Mouse (Mus musculus) hindbrain, embryonic 15.5 days (tissue): ENCODE data around the gene Fam228a. TPM values are rescaled to one million over a fixed set of nuclear protein-coding genes. Genes with fewer than 3 reads are reported as not detected.
"Not testable (repeated sequence)": the region's sequence is repeated elsewhere in the genome, so short reads cannot be mapped to it uniquely, and the experiment has no call there.

Experiments used
- ATAC-seq: fragments of 200-750 bp; cut with Nextera tagmentation; 2 replicates; pipeline ENCODE4 v1.8.0; 2017; ENCODE audit warnings: low read depth, moderate number of reproducible peaks, moderate TSS enrichment; ENCODE audit not compliant: low FRiP score
- H3K27ac ChIP-seq: fragments of 300-500 bp; sonication (generic); replicated peaks from 2 replicates; pipeline ENCODE4 v1.5.1; 2015; ENCODE audit warnings: mild to moderate bottlenecking, inconsistent platforms
- H3K27me3 ChIP-seq: fragments of 300-500 bp; sonication (generic); 2 replicates; pipeline ENCODE4 v1.6.1; 2015; ENCODE audit warnings: control low read depth, inconsistent platforms
- H3K36me3 ChIP-seq: fragments of 300-500 bp; sonication (generic); 2 replicates; pipeline ENCODE4 v1.6.1; 2015; ENCODE audit warnings: control low read depth, inconsistent platforms
- H3K4me1 ChIP-seq: fragments of 300-500 bp; sonication (generic); replicated peaks from 2 replicates; pipeline ENCODE4 v1.6.1; 2015; ENCODE audit warnings: control low read depth, inconsistent platforms
- H3K4me2 ChIP-seq: fragments of 300-500 bp; sonication (generic); 2 replicates; pipeline ENCODE4 v1.6.1; 2015; ENCODE audit warnings: moderate library complexity, mild to moderate bottlenecking, inconsistent platforms
- H3K4me3 ChIP-seq: fragments of 300-500 bp; sonication (generic); 2 replicates; pipeline ENCODE4 v1.5.1; 2015; ENCODE audit warnings: mild to moderate bottlenecking, inconsistent platforms
- H3K9ac ChIP-seq: fragments of 300-500 bp; sonication (generic); 2 replicates; pipeline ENCODE4 v1.6.1; 2015; ENCODE audit warnings: inconsistent platforms
- H3K9me3 ChIP-seq: fragments of 300-500 bp; sonication (generic); 2 replicates; pipeline ENCODE4 v1.6.1; 2016; ENCODE audit warnings: control low read depth, inconsistent platforms
- WGBS: fragments of 180-500 bp; shearing (Covaris S2); methylation state at CpG from one replicate; pipeline ENCODE4 v1.1.7; 2015; 5-methylcytosine and 5-hydroxymethylcytosine counted together
- polyA plus RNA-seq: library from polyadenylated mRNA; unstranded; fragments of >200 nt; fragmentation: Nextera tagmentation; extraction: Ambion mirVana; gene quantifications from 2 replicates; pipeline ENCODE4 v1.2.1, GENCODE M21; 2015

Fam228a gene
- polyA plus RNA-seq, 1 experiment from 2014 or later = 0.91 TPM

DNA sequence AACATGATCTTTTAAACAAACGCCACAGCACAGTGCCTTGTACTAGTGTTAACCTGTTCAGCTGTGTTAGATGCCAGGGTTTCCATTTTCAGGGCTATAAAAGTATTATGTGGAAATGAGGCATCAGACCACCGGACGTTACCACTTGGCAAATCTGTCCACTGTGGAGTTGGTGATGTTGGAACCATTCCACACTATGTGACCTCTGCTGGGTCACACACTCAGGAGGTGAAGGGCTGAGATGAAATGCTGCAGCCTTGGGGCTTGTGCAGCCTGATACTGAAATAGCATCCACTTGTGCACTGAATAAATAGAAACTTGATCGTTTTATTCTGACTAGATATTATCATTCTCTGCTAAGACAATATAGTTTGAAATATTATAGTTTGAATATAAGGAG, 24.9 kb downstream of the Fam228a start:
- H3K4me1 ChIP-seq = 0 out of 2 replicates have a peak, but pooled peaks cover 3% of the 10 kb centered on the region
- ATAC-seq = no peak

DNA sequence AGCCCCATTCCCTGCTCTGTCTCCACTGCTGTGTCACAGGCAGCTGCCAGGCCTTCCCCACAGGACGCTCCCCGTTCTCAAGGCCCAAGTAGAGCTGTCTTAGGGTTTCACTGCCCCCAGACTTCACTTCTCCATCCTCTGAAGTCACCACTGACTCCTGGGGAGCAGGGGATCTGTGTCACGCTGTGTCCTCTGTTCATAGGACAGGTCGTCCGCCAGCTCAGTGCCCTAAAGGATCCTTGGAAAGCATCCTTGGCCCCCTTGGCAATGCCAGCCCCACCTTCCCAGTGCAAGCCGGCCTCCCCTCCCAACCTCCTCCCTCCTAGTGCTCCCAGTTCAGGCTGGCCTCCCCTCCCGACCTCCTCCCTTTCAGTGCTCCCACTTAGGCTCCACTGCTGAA, 28.3 kb downstream of the Fam228a start:
- no peaks in the 10 kb centered on the region for H3K27me3 ChIP-seq
- WGBS = 86% methylated on average over 7 of the region's 7 CpGs
- peaks cover 31% of the 10 kb centered on the region; the same call in 1 of the 2 replicates for H3K36me3 ChIP-seq
- H3K4me3 ChIP-seq = no peak overlapping the region
- no peak overlapping the region for H3K4me2 ChIP-seq
- H3K9ac ChIP-seq = no peak overlapping the region
- H3K27ac ChIP-seq = no peak overlapping the region
- no peaks in the 10 kb centered on the region for H3K9me3 ChIP-seq
- H3K4me1 ChIP-seq = no peaks in the 10 kb centered on the region
- no peak for ATAC-seq

More for the DNA sequence above, 24.9 kb downstream of the Fam228a start:
- Histone ChIP-seq H3K27me3 (no peaks in the 10 kb centered on the region), H3K4me2 (no peak overlapping the region), H3K36me3 (peaks cover 26% of the 10 kb centered on the region; the same call in 1 of the 2 replicates), H3K27ac (no peak overlapping the region), H3K9ac (no peak overlapping the region), H3K9me3 (no peaks in the 10 kb centered on the region), H3K4me3 (no peak overlapping the region)
- WGBS = 80% methylated on average over 4 of the region's 4 CpGs

DNA sequence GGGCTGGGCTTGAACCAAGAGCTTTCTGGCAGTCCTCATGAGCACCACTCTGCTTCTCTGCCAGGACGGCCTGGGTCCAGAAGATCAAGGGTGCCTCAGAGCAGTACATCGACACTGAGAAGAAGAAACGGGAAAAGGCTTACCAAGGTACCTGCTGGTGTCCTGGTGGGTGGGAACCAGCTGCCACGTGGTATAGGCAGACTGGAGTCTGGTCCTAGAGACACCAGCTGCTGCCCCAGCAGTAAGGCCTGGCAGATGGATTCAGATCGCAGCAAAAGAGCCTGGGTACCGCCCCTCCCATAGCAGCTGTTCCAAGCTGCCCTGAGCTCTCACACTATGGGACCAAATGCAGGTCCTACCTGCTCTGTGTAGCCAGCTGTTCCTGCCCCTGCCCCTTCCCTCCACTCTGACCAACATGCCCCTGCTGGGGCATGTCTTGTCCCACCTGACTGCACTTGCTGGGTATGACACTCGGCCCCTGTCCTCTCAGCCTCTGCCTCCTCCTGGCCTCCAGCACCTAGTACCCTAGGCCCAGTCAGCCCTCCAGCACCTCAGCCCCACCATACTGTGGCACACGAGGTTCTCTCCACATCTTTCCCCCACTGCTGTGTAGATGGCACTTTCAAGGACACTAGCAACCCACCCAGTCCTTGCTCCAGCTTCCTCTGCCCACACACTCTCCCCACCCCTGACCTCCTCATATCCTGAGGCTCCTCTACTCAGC, 29.2 kb downstream of the Fam228a start:
- Histone ChIP-seq H3K9ac (no peak overlapping the region), H3K4me3 (no peak overlapping the region), H3K27me3 (no peaks in the 10 kb centered on the region), H3K27ac (no peak overlapping the region), H3K9me3 (no peaks in the 10 kb centered on the region), H3K4me1 (no peaks in the 10 kb centered on the region), H3K4me2 (no peak overlapping the region), H3K36me3 (peaks cover 31% of the 10 kb centered on the region; the same call in 1 of the 2 replicates)
- peak; percentile 69 for ATAC-seq
- 70% methylated on average over 8 of the region's 8 CpGs for WGBS

DNA sequence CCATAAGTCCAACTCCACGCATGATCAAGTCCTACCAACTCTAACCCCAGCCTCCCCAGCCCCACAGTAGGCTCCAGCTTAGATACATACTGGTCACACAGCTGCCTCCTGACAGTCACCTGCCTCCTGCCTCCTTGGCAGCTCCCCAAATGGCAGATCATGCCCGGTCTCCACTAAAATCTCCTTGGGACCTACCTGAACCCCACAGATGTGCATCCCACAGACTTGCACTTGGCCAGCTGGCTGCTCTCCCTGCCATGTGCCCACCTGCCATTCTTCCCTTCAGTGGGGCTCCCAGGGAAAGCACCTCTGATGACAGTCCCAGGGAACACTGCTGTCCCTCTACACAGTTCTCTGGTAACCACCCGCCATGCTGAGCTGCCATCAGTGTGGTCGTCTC, 29.9 kb downstream of the Fam228a start:
- no peaks in the 10 kb centered on the region for H3K27me3 ChIP-seq
- 83% methylated on average over 4 of the region's 4 CpGs for WGBS
- no peak overlapping the region for H3K4me3 ChIP-seq
- no peak overlapping the region for H3K27ac ChIP-seq
- H3K9me3 ChIP-seq = no peaks in the 10 kb centered on the region
- H3K4me1 ChIP-seq = no peaks in the 10 kb centered on the region
- H3K36me3 ChIP-seq = peaks cover 29% of the 10 kb centered on the region; the same call in 1 of the 2 replicates
- ATAC-seq = no peak
- no peak overlapping the region for H3K4me2 ChIP-seq
- H3K9ac ChIP-seq = no peak overlapping the region

DNA sequence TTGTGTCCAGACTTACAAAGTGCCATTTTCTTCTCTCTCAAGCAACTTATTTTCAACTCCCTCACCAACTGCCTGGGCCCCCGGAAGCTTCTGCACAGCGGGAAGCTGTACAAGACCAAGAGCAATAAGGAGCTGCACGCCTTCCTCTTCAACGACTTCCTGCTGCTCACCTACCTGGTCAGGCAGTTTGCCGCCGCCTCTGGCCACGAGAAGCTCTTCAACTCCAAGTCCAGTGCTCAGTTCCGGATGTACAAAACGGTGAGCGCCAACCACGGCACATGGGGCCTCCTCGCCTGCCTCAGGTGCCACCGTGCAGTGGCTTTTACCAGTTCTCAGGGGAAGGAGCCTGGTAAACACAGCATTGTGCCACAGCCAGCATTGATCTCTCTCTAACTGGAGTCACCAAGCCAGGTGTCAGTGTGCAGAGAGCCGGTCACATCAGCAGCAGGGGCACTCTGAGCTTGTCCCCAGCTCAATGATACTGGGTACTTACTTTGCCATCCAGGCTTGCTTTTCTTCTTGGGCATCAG, 30.7 kb downstream of the Fam228a start:
- no peak overlapping the region for H3K27ac ChIP-seq
- WGBS = 96% methylated on average over 14 of the region's 14 CpGs

DNA sequence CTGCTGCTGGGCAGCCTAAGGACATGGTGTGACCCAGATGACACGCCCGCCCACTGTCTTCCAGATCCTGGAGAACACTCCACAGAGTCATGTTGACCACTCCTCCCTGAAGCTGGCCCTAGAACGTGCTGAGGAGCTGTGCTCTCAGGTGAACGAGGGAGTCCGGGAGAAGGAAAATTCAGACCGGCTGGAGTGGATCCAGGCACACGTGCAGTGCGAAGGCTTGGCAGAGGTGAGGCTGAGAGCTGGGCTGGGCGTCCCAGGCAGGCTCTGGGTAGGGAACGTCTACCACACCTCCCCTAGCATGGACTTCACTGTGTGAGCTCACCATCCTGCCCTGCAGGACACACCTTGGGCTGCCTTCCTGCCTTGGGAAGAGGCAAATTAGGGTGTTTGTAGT, 31.3 kb downstream of the Fam228a start:
- 88% methylated on average over 10 of the region's 10 CpGs for WGBS
- Histone ChIP-seq H3K27me3 (no peaks in the 10 kb centered on the region), H3K36me3 (peaks cover 23% of the 10 kb centered on the region; the same call in 1 of the 2 replicates), H3K4me3 (no peak overlapping the region), H3K9me3 (no peaks in the 10 kb centered on the region), H3K4me1 (no peaks in the 10 kb centered on the region), H3K4me2 (no peak overlapping the region), H3K27ac (no peak overlapping the region), H3K9ac (no peak overlapping the region)
- ATAC-seq = no peak

More for the DNA sequence above, 30.7 kb downstream of the Fam228a start:
- Histone ChIP-seq H3K4me2 (no peak overlapping the region), H3K9me3 (no peaks in the 10 kb centered on the region), H3K9ac (no peak overlapping the region), H3K4me3 (no peak overlapping the region), H3K4me1 (no peaks in the 10 kb centered on the region), H3K27me3 (no peaks in the 10 kb centered on the region), H3K36me3 (peaks cover 24% of the 10 kb centered on the region; the same call in 1 of the 2 replicates)
- ATAC-seq = no peak

DNA sequence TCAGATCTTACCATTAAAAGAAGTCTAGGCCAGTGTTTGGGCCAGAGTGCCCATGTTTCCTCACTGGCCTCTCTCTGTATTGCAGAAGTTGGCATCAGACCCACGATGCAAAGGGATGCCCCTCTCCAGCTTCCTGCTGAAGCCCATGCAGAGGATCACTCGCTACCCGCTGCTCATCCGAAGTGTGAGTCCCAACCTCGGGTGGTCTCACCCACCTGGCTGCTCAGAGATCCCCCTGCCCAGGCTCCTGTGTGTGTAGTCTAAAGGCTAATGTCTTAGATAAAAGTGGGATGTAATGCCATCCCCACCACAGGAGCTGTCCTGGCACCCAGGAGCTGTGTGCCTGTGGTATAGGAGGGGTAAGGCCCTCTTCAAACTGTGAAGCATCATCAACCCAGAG, 32.1 kb downstream of the Fam228a start:
- Histone ChIP-seq H3K27me3 (no peaks in the 10 kb centered on the region), H3K9ac (no peak overlapping the region), H3K9me3 (no peaks in the 10 kb centered on the region), H3K4me2 (no peak overlapping the region), H3K4me1 (no peaks in the 10 kb centered on the region), H3K4me3 (no peak overlapping the region), H3K27ac (no peak overlapping the region), H3K36me3 (peaks cover 25% of the 10 kb centered on the region; the same call in 1 of the 2 replicates)
- no peak for ATAC-seq
- WGBS = 93% methylated on average over 5 of the region's 5 CpGs

DNA sequence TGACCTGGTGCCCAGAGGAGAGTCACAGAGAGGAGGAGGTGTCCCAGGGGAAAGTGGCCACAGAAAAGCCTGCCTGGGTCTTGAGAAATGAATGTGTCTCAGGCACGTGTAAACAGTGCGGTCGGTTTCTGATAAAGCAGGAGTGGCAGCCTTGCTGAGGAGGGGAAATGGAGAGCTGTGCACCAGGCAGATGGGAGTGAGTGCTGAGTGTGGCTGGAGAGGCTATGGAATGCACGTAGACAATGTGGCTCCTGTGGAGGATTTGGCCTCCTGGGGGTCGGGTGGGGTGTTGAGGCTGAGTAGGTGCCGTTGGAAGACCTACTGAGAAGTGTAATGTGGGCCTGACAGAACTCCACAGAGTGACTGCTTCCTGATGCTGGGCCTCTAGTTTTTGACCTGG, 32.6 kb downstream of the Fam228a start:
- not testable (repeated sequence) for ATAC-seq, H3K9me3 ChIP-seq, H3K4me3 ChIP-seq, H3K27me3 ChIP-seq, H3K27ac ChIP-seq, H3K4me2 ChIP-seq, H3K4me1 ChIP-seq, H3K9ac ChIP-seq
- WGBS = 74% methylated on average over 6 of the region's 6 CpGs
- H3K36me3 ChIP-seq = peaks cover 23% of the 10 kb centered on the region

DNA sequence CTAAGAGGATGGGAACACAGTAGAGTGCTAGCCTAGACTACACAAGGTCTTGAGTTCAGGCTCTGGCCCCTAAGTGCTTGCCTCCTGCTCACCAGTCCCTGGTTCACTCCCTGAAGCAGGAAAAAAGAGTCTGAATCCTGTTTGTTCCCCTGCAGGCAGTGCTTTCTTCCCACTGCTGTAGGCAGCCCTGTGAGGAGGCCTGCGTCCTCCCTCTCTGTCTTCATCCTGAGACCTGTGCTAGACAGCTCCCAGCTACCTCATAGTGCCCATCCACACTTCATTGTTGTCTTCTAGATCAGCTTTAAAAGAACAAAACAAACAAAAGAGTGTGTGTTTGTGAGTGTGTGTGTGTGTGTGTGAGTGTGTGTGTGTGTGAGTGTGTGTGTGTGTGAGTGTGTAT, 43.7 kb downstream of the Fam228a start:
- WGBS = 95% methylated on average over 1 of the region's 1 CpGs
- no peak for ATAC-seq
- H3K36me3 ChIP-seq = peaks cover 11% of the 10 kb centered on the region; the same call in 1 of the 2 replicates
- no peaks in the 10 kb centered on the region for H3K4me1 ChIP-seq
- H3K9ac ChIP-seq = no peak overlapping the region
- no peak overlapping the region for H3K4me3 ChIP-seq
- H3K27ac ChIP-seq = no peak overlapping the region
- no peaks in the 10 kb centered on the region for H3K27me3 ChIP-seq
- no peak overlapping the region for H3K4me2 ChIP-seq
- H3K9me3 ChIP-seq = no peaks in the 10 kb centered on the region

DNA sequence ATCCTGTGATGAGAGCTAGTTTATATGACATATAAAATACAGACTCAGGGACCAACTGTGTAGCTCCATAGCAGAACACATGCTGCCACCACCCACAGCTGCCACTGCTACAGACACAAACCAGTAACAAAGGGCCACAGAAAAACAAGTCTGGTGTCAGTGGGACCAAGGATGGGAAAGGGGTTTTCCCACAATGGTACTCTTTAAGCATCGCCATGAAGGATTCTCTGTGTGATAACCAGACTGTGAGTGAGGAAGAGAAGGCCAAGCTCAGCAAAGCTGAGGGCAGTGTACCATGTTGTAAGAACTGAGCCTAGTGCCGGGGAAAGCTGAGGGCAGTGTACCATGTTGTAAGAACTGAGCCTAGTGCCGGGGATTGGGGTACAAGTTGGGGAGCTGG, 47.0 kb downstream of the Fam228a start:
- no peak overlapping the region for H3K4me2 ChIP-seq
- no peak overlapping the region for H3K4me3 ChIP-seq
- no peaks in the 10 kb centered on the region for H3K27me3 ChIP-seq
- H3K27ac ChIP-seq = no peak overlapping the region
- WGBS = 89% methylated on average over 3 of the region's 3 CpGs
- no peaks in the 10 kb centered on the region for H3K36me3 ChIP-seq
- H3K9me3 ChIP-seq = no peaks in the 10 kb centered on the region
- no peak overlapping the region for H3K9ac ChIP-seq
- no peak for ATAC-seq
- H3K4me1 ChIP-seq = no peaks in the 10 kb centered on the region

DNA sequence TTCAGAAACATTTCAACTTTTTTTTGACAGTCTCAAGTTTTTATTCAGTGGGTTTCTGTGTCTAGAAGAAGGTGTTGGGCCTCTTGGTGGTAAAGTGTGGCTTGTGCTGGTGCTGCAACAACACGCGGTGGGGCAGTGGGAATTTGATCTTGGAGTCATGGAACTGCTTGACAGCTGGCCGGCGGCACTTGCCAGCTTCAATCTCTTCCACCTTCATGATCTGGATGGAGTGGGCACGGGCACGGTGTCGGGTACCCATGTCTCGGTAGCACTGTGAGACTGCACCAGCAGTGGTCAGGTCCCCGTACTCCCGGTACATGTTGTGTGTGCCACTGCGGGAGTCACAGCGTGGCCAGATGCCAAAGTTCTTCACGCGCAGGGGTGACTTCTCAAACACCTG, 48.9 kb downstream of the Fam228a start:
- 83% methylated on average over 14 of the region's 14 CpGs for WGBS

DNA sequence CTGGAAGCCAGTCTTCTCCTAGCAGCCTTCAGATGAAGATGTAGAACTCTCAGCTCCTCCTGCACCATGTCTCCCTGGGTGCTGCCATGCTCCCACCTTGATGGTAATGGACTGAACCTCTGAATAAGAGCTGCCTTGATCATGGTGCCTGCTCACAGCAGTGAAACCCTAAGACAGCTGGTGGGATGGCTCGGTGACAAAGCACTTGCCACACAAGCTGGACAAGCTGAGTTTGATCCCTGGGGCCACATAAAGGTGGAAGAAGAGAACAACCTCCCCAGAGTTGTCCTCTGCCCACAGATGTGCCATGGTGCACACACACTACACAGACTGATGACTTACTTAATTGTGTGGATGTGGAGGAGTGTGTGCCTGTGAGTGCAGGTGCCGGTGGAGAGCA, 49.8 kb downstream of the Fam228a start:
- 88% methylated on average over 2 of the region's 2 CpGs for WGBS
- H3K4me3 ChIP-seq = no peak overlapping the region
- H3K27ac ChIP-seq = no peak overlapping the region
- ATAC-seq = no peak
- H3K36me3 ChIP-seq = no peaks in the 10 kb centered on the region
- no peaks in the 10 kb centered on the region for H3K27me3 ChIP-seq
- no peak overlapping the region for H3K4me2 ChIP-seq
- no peaks in the 10 kb centered on the region for H3K9me3 ChIP-seq
- no peaks in the 10 kb centered on the region for H3K4me1 ChIP-seq
- no peak overlapping the region for H3K9ac ChIP-seq

More for the DNA sequence above, 48.9 kb downstream of the Fam228a start:
- H3K4me1 ChIP-seq = no peaks in the 10 kb centered on the region
- H3K9ac ChIP-seq = no peak overlapping the region
- H3K27ac ChIP-seq = no peak overlapping the region
- H3K36me3 ChIP-seq = no peaks in the 10 kb centered on the region
- H3K4me3 ChIP-seq = no peak overlapping the region
- no peak for ATAC-seq
- no peaks in the 10 kb centered on the region for H3K9me3 ChIP-seq
- H3K27me3 ChIP-seq = no peaks in the 10 kb centered on the region
- H3K4me2 ChIP-seq = no peak overlapping the region
